Mouse (Mus musculus): ENCODE results near the gene Pot1b. TPM values are rescaled to one million over a fixed set of nuclear protein-coding genes. Genes with fewer than 3 reads are reported as not detected.

Pot1b gene
- 1 to 10 TPM; 6.2 to 7.1 TPM for total RNA-seq (2021)

DNA sequence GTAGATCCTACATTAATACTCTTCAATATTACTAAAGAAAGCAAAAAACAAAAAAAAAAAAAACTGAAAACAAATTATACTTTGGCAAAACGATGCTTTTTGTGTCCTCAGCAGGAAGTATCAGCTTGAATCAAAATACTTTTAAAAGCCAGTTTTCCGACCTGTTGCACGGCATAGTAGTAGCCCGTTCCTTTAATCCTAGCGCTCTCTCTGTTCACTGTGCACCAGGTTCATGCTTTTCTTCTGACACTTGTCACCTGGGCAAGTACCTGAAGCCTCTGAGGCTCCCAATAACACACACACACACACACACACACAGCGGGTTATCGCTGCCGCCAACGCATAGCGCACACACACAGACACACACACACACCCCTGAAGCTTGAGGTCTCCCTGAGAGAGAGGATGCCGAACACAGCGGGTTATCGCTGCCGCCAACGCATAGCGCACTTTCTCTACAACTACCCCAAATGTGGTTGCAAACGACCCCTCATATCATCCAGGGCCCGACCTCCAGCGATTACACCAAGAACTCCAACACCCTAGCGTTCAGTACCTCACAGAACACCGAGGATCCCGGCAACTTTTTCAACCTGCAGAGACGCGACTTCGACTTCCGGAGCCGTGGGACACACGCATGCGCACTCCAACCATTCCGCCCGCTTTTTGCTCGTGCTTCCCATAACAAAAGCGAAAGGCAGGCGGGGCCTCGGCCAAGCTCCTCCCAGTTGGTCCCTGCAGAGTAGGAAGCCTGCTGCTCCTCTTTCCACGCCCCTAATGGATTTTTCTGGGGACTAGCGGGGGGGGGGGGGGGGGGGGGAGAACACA is at the start of gene Pot1b:
Gene Pot1b (minus strand): TSS at position 645 of the 828 bp plus-strand sequence.
- intact Hi-C loops (cut with DNase I), result no loop called here

GRCm38 (mm10) chr17:55751170-55751569 is 38.7 kb upstream of the Pot1b start:
- no peak for DNase-seq (ENCODE audit: extremely low spot score in 1 of 2, low spot score in 2 of 2)
- intact Hi-C loops (cut with DNase I), result no loop called here

More for the DNA sequence above, at the start of gene Pot1b:
- DNase-seq (ENCODE audit: extremely low spot score in 1 of 2, low spot score in 2 of 2), result peak; percentile 94 to 98

- intact Hi-C loops (cut with DNase I), result no loop called here
- DNase-seq (ENCODE audit: extremely low spot score in 1 of 2, low spot score in 2 of 2), result no peak
These were observed 37.4 kb upstream of the Pot1b start, which contains the start of gene Adgre4 for GRCm38 (mm10) chr17:55749786-55750185. Adgre4 (plus strand) TSS chr17:55749984.

DNA sequence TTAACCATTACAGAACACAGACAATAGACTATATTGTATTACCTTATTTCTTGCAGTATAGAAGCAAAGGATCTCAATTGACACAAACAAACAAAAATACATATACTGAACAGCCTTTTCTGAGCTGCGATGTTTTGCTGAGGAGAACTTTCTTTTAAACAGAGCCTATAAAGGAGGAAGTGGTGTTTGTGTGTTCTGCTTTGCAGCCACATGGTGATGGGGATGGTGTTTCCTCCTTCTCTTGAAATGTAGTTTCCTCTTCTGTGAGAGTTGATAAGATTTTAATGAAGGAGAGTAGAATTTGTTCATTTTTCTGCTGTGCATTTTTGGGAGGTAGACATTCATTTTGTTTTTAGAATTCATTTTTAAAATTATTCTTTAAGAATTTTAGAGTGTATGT is 24.2 kb upstream of the Pot1b start:
- DNase-seq (ENCODE audit: extremely low spot score in 1 of 2, low spot score in 2 of 2), result no peak
- intact Hi-C loops (cut with DNase I), result no loop called here

DNA sequence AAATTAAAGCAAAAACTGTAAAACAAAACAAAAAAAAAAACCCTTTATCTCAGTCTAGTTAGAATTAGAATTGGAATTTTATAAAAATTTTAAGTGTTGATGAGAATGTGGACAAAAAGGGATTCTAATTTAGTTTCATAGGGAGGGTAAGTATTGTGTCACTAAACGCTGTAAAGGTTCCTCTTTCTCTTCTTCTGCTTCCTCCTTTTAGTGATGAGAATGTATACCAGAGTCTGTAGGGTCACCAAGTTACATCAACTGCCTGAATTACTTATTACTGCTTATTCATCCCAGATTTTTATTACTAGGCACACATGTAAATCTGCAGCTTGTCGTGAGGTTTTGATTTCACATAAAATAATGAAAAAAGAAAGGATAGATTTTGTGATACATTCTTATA is 13.8 kb upstream of the Pot1b start:
- intact Hi-C loops (cut with DNase I), result no loop called here
- DNase-seq (ENCODE audit: extremely low spot score in 1 of 2, low spot score in 2 of 2), result no peak

DNA sequence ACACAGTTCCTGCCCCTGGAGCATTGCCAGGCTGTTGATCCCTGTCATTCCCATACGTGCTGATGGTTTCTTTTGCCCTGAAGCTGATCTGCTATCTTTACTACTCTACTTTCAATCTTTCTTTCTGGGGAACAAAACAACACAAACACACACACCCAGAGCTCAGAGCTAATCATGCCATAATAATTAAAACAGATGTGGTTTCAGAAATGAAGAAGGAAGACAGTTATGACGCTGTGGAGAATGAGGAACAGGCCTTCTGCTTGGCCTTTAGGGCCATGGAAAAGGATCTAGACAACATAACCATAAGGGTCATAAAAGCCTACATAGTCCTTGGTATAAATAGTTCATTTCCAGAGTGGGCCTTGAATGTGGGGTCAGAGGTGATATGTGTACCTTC is 9.8 kb upstream of the Pot1b start:
- no peak for DNase-seq (ENCODE audit: extremely low spot score in 1 of 2, low spot score in 2 of 2)
- intact Hi-C loops (cut with DNase I), result no loop called here

- intact Hi-C loops (cut with DNase I), result no loop called here
- DNase-seq (ENCODE audit: extremely low spot score in 1 of 2, low spot score in 2 of 2), result no peak
These were observed 8.8 kb upstream of the Pot1b start for GRCm38 (mm10) chr17:55721270-55721669.

GRCm38 (mm10) chr17:55702865-55703264 is 9.6 kb downstream of the Pot1b start:
- intact Hi-C loops (cut with DNase I), result loop anchor here (5.0 to 10.0 kb wide), 2 partner anchors 182 to 254 kb away; partner anchors contain the start of gene Yju2
- DNase-seq (ENCODE audit: extremely low spot score in 1 of 2, low spot score in 2 of 2), result no peak

DNA sequence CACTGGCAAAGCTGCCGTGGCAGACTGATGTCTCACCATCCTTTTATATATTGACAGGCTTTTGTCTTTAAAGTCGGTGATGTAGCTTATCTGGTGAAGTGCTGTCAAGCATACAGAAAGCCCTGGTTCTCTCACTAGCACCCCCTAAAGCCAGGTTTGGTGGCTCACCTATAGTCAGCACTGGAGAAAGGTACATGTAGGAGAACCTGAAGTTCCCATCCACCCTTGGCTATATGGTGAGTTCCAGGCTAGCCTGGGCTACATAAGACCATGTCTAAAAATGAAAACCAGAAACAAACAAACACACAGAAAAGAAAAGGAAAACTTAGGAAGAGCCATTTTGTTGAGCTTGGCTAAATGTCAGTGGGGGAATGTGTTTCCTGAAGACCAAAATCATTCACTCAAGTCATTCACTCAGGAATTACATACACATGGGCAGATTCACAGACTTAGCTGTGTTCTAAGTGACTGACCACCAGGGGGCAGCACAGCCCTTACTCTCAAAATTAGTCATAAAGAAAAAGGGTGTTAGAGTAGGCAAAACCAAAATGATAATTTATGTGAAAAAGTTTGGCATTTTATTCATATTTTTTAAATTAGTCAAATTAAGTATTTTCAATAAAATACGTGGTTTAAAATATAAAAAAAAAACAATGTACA is 10.1 kb downstream of the Pot1b start:
- peak; percentile 57 to 82 for DNase-seq (ENCODE audit: extremely low spot score in 1 of 2, low spot score in 2 of 2)
- intact Hi-C loops (cut with DNase I), result loop anchor here (5.0 to 10.0 kb wide), 2 partner anchors 183 to 255 kb away; partner anchors contain the start of gene Yju2

DNA sequence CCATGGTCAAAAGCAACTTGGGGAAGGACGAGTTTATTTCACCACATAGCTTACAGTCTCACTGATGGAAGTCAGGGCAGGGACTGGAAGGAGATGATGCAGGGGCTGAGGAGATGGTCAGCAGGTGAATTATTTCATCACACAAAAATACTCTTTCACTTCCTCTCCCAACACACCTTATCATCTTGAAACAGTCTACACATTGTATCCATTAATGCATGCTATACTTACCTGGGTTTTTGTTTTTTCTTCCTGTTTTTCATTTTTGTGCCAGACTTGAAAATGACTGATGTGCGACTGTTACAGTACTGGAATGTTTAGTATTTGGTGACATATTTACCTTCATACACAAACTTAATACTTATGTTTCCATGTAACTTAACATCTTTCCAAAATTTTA is 13.0 kb downstream of the Pot1b start:
- intact Hi-C loops (cut with DNase I), result no loop called here

DNA sequence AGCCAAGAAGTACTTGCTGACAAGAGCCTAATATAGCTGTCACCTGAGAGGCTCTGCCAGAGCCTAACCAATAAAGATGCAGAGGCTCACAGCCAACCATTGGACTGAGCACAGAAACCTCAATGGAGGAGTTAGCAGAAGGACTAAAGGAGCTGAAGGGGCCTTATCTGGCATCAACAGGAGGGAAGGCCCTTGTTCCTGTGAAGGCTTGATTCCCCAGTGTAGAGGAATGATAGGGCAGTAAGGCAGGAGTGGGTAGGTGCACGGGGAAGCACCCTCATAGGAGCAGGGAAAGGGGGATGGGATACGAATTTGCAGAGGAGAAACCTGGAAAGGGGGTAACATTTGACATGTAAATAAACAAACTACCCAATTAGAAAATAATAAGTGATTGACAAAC is 51.3 kb downstream of the Pot1b start:
- DNase-seq (ENCODE audit: extremely low spot score in 1 of 2, low spot score in 2 of 2), result no peak
- intact Hi-C loops (cut with DNase I), result no loop called here

More for the DNA sequence above, 13.0 kb downstream of the Pot1b start:
- no peak for DNase-seq (ENCODE audit: extremely low spot score in 1 of 2, low spot score in 2 of 2)

- intact Hi-C loops (cut with DNase I), result no loop called here
- no peak for DNase-seq (ENCODE audit: extremely low spot score in 1 of 2, low spot score in 2 of 2)
These were observed 87.3 kb downstream of the Pot1b start, which contains the start of gene Vmn2r118 for GRCm38 (mm10) chr17:55625092-55625491. Vmn2r118 (minus strand) TSS chr17:55625192.

Other genes with a start within 250 kb of the Pot1b start
- not detected for gene Vmn2r118, start 87.4 kb downstream of the Pot1b start, total RNA-seq (2021)
- not detected for gene Adgre4, start 37.4 kb upstream of the Pot1b start, total RNA-seq (2021)
- 1 to 10 TPM; 8.5 to 9.1 TPM for gene Zfp119a, start 166.3 kb upstream of the Pot1b start, total RNA-seq (2021)
- gene Zfp959, start 179.5 kb upstream of the Pot1b start, total RNA-seq (2021), result 1 to 10 TPM; 7.0 to 8.5 TPM
- gene Zfp119b, start 236.9 kb upstream of the Pot1b start, total RNA-seq (2021), result 1 to 10 TPM; 3.2 to 5.3 TPM
- 1 to 10 TPM; 2.8 to 4.2 TPM for gene Ebi3, start 240.0 kb upstream of the Pot1b start, total RNA-seq (2021)
- 10 to 100 TPM; 12.7 to 16.5 TPM for gene Yju2, start 246.5 kb upstream of the Pot1b start, total RNA-seq (2021)